Mouse (Mus musculus): ENCODE measurements at regions not wholly inside any gene's neighbourhood (a gene's known extent, or its start where the extent isn't known, plus 50 kb on each side); places are given as distances from the start of the nearest gene placed in this dataset.

DNA sequence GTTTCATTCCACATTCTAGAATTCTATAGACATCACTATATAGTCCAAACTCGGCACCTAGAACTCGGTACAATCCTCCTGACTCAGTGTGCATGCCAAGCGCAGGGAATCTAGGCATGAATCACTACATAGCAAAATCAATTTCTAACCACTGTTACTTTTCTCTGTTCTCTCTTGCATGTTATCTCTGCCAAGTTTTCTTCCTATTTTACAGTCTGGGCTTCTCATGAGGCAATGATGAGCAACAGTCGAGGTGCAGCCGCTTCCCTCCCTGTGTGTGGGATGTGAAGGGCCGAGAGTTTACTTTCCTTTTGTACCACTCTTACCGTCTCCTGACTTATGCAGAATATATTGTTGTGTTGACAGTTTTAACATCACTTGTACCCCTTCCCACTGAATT, 204.4 kb upstream of the Klf12 start:
- Histone ChIP-seq H3K79me2 (ENCODE audit: control insufficient read depth, insufficient read depth) (no peaks in the 10 kb centered on the region), H3K27me3 (ENCODE audit: control insufficient read depth, insufficient read depth, insufficient read length) (no peaks in the 10 kb centered on the region), H3K4me3 (ENCODE audit: insufficient read depth, poor library complexity, severe bottlenecking) (no peak overlapping the region), H3K36me3 (ENCODE audit: control insufficient read depth, insufficient read depth) (no peaks in the 10 kb centered on the region), H3ac (ENCODE audit: control insufficient read depth, insufficient read length, low read depth) (no peak overlapping the region), H3K79me3 (ENCODE audit: low read depth) (no peaks in the 10 kb centered on the region)
- TF ChIP-seq FOSL1 (IDR thresholded peaks at IDR 0.05; ENCODE audit: insufficient read depth, low read length, poor library complexity, severe bottlenecking) (no peak), USF1 (IDR thresholded peaks at IDR 0.05; ENCODE audit: low read depth) (no peak), MYOD1 (IDR thresholded peaks at IDR 0.05; ENCODE audit: control insufficient read depth, insufficient read length, low read depth) (no peak), MAX (IDR thresholded peaks at IDR 0.05) (no peak), CTCF (IDR thresholded peaks at IDR 0.05; ENCODE audit: control insufficient read depth, insufficient read depth, insufficient read length) (no peak), MYOG (IDR thresholded peaks at IDR 0.05; ENCODE audit: control insufficient read depth, extremely low read depth, insufficient read length) (no peak), CEBPB (IDR thresholded peaks at IDR 0.05; ENCODE audit: low read depth) (no peak)

DNA sequence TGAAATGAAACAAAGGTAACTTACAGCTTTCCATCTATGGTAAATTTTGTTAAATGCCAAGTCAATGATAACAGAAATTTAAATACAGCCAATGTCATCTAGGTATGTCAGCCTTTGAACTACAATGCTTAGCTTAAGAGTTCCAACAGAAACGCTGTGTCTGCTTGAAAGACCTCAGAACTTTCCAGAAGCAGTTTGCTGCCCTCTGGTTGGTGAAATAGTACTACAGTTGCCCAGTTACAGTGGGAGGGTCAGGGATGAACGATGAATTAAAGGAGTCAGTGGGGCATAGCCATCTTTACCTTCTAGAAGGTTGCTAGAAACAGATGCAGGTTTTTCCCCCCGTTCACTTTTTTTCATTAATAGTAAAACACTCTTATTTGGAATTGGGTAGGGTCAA, 201.0 kb upstream of the Klf12 start:
- TF ChIP-seq CTCF (IDR thresholded peaks at IDR 0.05; ENCODE audit: control insufficient read depth, insufficient read depth, insufficient read length), result no peak
- no peaks in the 10 kb centered on the region for H3K36me3 ChIP-seq (ENCODE audit: control insufficient read depth, insufficient read depth)
- no peak overlapping the region for H3ac ChIP-seq (ENCODE audit: control insufficient read depth, insufficient read length, low read depth)
- no peaks in the 10 kb centered on the region for H3K79me2 ChIP-seq (ENCODE audit: control insufficient read depth, insufficient read depth)
- H3K4me3 ChIP-seq (ENCODE audit: insufficient read depth, poor library complexity, severe bottlenecking), result no peak overlapping the region
- H3K27me3 ChIP-seq (ENCODE audit: control insufficient read depth, insufficient read depth, insufficient read length), result no peaks in the 10 kb centered on the region
- no peaks in the 10 kb centered on the region for H3K79me3 ChIP-seq (ENCODE audit: low read depth)

DNA sequence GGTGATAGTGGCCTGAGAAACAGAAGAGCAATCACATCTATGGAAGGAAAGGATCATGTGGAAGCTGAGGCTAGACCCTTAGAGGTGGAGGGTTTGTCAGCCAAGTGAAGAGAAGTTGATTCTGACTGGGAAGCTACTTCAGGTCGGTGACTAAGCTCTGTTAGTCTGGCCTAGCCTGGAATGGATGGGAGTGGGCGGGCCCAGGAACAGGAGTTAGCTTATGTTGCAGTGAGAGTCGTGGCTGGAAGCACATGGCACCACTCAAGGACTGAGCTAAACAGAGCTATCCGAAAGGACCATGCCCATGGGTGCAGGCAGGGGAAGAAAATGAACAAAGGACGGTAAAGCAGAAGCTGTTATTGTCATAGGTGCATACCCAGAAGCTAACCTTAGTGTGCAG, 199.6 kb upstream of the Klf12 start:
- no peaks in the 10 kb centered on the region for H3K79me2 ChIP-seq (ENCODE audit: control insufficient read depth, insufficient read depth)

DNA sequence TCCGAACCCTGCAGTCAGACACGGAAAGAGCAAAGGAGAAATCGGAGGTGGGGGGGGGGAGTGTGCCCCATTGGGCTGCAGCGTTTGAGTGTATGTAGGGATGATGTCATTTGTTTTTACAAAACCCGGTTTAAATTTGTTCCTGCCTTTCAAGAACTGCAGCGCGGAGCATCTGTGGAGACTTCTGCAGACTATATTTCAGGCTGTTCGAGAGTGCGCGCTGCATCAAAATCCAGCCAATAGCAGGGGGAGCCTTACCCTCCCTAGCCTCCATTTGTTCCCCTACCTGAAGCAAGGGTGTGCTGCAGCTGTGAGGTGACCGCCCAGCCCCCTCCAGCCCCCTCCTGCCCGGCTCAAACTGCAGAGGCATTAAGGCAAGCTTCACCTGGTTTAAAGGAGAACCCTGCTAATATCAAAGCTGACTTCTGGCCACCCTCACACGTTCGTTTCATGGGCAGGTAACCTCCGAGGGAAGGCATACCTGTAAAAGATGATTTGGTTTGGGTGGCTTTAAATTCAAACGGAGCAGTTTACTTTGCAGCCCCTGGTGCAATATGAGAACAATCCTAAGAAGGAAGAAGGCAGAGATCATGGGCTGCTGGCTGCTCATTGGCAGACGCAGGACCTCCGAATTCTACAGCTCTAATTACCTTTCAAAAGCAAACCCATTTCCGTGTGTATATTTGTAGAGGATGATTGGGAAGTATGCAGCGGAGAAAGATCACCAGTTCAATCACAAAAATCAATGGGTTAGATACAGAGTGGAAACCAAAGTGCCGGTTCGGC, 193.3 kb upstream of the Klf12 start:
- Histone ChIP-seq H3ac (ENCODE audit: control insufficient read depth, insufficient read length, low read depth) (no peak overlapping the region), H3K27me3 (ENCODE audit: control insufficient read depth, insufficient read depth, insufficient read length) (no peaks in the 10 kb centered on the region), H3K79me2 (ENCODE audit: control insufficient read depth, insufficient read depth) (no peaks in the 10 kb centered on the region), H3K4me3 (ENCODE audit: insufficient read depth, poor library complexity, severe bottlenecking) (no peak overlapping the region), H3K36me3 (ENCODE audit: control insufficient read depth, insufficient read depth) (no peaks in the 10 kb centered on the region), H3K79me3 (ENCODE audit: low read depth) (no peaks in the 10 kb centered on the region)
- TF ChIP-seq USF1 (IDR thresholded peaks at IDR 0.05; ENCODE audit: low read depth), result no peak
- TF ChIP-seq MYOD1 (IDR thresholded peaks at IDR 0.05; ENCODE audit: control insufficient read depth, insufficient read length, low read depth), result no peak
- TF ChIP-seq CEBPB (IDR thresholded peaks at IDR 0.05; ENCODE audit: low read depth), result no peak
- no peak for TF ChIP-seq MYOG (IDR thresholded peaks at IDR 0.05; ENCODE audit: control insufficient read depth, extremely low read depth, insufficient read length)
- no peak for TF ChIP-seq CTCF (IDR thresholded peaks at IDR 0.05; ENCODE audit: control insufficient read depth, insufficient read depth, insufficient read length)
- no peak for TF ChIP-seq MAX (IDR thresholded peaks at IDR 0.05)
- no peak for TF ChIP-seq FOSL1 (IDR thresholded peaks at IDR 0.05; ENCODE audit: insufficient read depth, low read length, poor library complexity, severe bottlenecking)

More for the DNA sequence above, 199.6 kb upstream of the Klf12 start:
- H3K27me3 ChIP-seq (ENCODE audit: control insufficient read depth, insufficient read depth, insufficient read length), result no peaks in the 10 kb centered on the region
- H3K36me3 ChIP-seq (ENCODE audit: control insufficient read depth, insufficient read depth), result no peaks in the 10 kb centered on the region
- no peak for TF ChIP-seq MAX (IDR thresholded peaks at IDR 0.05)
- no peak for TF ChIP-seq MYOD1 (IDR thresholded peaks at IDR 0.05; ENCODE audit: control insufficient read depth, insufficient read length, low read depth)
- no peak for TF ChIP-seq MYOG (IDR thresholded peaks at IDR 0.05; ENCODE audit: control insufficient read depth, extremely low read depth, insufficient read length)
- no peak for TF ChIP-seq USF1 (IDR thresholded peaks at IDR 0.05; ENCODE audit: low read depth)
- no peak for TF ChIP-seq CTCF (IDR thresholded peaks at IDR 0.05; ENCODE audit: control insufficient read depth, insufficient read depth, insufficient read length)
- H3ac ChIP-seq (ENCODE audit: control insufficient read depth, insufficient read length, low read depth), result no peak overlapping the region
- H3K4me3 ChIP-seq (ENCODE audit: insufficient read depth, poor library complexity, severe bottlenecking), result no peak overlapping the region
- H3K79me3 ChIP-seq (ENCODE audit: low read depth), result no peaks in the 10 kb centered on the region

DNA sequence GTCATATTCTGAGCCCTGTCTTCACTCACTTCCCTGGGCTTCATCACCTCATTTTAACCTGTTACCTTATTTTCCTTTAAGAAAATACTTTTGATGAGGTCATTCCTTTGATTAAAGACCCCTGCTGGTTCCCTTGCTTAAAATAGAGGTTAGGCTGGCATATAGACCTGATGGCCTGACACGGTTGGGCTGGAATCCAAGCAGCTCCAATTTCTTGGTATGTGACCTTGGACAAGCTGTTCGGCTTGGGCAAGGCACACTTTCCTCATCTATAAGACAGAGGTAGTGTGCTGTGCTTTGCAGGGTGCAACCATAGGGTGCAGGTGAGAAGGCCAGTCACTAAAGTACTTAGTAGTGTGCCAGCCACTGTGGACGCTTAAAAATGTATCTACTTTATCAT, 183.8 kb upstream of the Klf12 start:
- no peaks in the 10 kb centered on the region for H3K79me3 ChIP-seq (ENCODE audit: low read depth)

DNA sequence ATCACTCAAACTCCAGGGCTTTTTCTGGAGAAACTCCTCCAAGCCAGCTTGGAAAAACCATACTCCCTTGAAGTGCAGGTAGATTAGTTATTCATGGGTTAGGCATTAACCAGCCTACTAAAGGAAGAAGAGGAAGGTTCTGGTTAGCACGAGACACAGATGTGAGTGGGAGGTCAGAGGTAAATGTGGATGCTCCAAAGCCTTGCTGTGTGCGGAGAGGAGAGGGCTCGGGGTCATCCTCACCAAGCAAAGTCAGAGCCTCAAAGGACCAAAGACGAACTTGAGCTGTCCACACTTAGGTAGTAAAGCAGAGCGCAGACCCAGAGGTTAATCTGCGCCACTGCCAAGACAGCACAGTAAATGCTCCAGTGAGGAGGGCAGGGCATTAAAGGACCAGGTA, 177.8 kb upstream of the Klf12 start:
- Histone ChIP-seq H3ac (ENCODE audit: control insufficient read depth, insufficient read length, low read depth) (no peak overlapping the region), H3K79me2 (ENCODE audit: control insufficient read depth, insufficient read depth) (no peaks in the 10 kb centered on the region), H3K36me3 (ENCODE audit: control insufficient read depth, insufficient read depth) (no peaks in the 10 kb centered on the region), H3K27me3 (ENCODE audit: control insufficient read depth, insufficient read depth, insufficient read length) (no peaks in the 10 kb centered on the region), H3K79me3 (ENCODE audit: low read depth) (no peaks in the 10 kb centered on the region), H3K4me3 (ENCODE audit: insufficient read depth, poor library complexity, severe bottlenecking) (no peak overlapping the region)
- TF ChIP-seq MYOD1 (IDR thresholded peaks at IDR 0.05; ENCODE audit: control insufficient read depth, insufficient read length, low read depth) (no peak), MAX (IDR thresholded peaks at IDR 0.05) (no peak), MYOG (IDR thresholded peaks at IDR 0.05; ENCODE audit: control insufficient read depth, extremely low read depth, insufficient read length) (no peak), CTCF (IDR thresholded peaks at IDR 0.05; ENCODE audit: control insufficient read depth, insufficient read depth, insufficient read length) (no peak), USF1 (IDR thresholded peaks at IDR 0.05; ENCODE audit: low read depth) (no peak), FOSL1 (IDR thresholded peaks at IDR 0.05; ENCODE audit: insufficient read depth, low read length, poor library complexity, severe bottlenecking) (no peak), CEBPB (IDR thresholded peaks at IDR 0.05; ENCODE audit: low read depth) (no peak)

More for the DNA sequence above, 183.8 kb upstream of the Klf12 start:
- Histone ChIP-seq H3K36me3 (ENCODE audit: control insufficient read depth, insufficient read depth) (no peaks in the 10 kb centered on the region), H3K4me3 (ENCODE audit: insufficient read depth, poor library complexity, severe bottlenecking) (no peak overlapping the region), H3ac (ENCODE audit: control insufficient read depth, insufficient read length, low read depth) (no peak overlapping the region), H3K27me3 (ENCODE audit: control insufficient read depth, insufficient read depth, insufficient read length) (no peaks in the 10 kb centered on the region), H3K79me2 (ENCODE audit: control insufficient read depth, insufficient read depth) (no peaks in the 10 kb centered on the region)
- TF ChIP-seq USF1 (IDR thresholded peaks at IDR 0.05; ENCODE audit: low read depth) (no peak), MYOD1 (IDR thresholded peaks at IDR 0.05; ENCODE audit: control insufficient read depth, insufficient read length, low read depth) (no peak), MAX (IDR thresholded peaks at IDR 0.05) (no peak), CTCF (IDR thresholded peaks at IDR 0.05; ENCODE audit: control insufficient read depth, insufficient read depth, insufficient read length) (no peak), MYOG (IDR thresholded peaks at IDR 0.05; ENCODE audit: control insufficient read depth, extremely low read depth, insufficient read length) (no peak), CEBPB (IDR thresholded peaks at IDR 0.05; ENCODE audit: low read depth) (no peak), FOSL1 (IDR thresholded peaks at IDR 0.05; ENCODE audit: insufficient read depth, low read length, poor library complexity, severe bottlenecking) (no peak)

Data from C2C12 (cell line).